Mouse (Mus musculus) limb, embryonic 14.5 days (tissue): ENCODE data around the gene Pigo. TPM values are rescaled to one million over a fixed set of nuclear protein-coding genes. Genes with fewer than 3 reads are reported as not detected.

Experiments used
- ATAC-seq: fragments of 200-750 bp; cut with Nextera tagmentation; 2 replicates; pipeline ENCODE4 v1.8.0; 2017; ENCODE audit warnings: low read depth, moderate number of reproducible peaks, moderate TSS enrichment; ENCODE audit not compliant: low FRiP score
- DNase-seq: peaks from one replicate; pipeline ENCODE4 v3.0.0-alpha.2; 2015; ENCODE audit warnings: low spot score
- H3K27ac ChIP-seq: fragments of 300-500 bp; sonication (generic); replicated peaks from 2 replicates; pipeline ENCODE4 v1.5.1; 2014; ENCODE audit warnings: low read depth, mild to moderate bottlenecking, low read length, moderate library complexity, mixed read lengths
- H3K27me3 ChIP-seq: fragments of 300-500 bp; sonication (generic); 2 replicates; pipeline ENCODE4 v1.6.1; 2014; ENCODE audit warnings: low read length, mixed read lengths; ENCODE audit not compliant: control insufficient read depth, insufficient read depth
- H3K36me3 ChIP-seq: fragments of 300-500 bp; sonication (generic); 2 replicates; pipeline ENCODE4 v1.6.1; 2014; ENCODE audit warnings: mild to moderate bottlenecking, low read length, moderate library complexity, mixed read lengths; ENCODE audit not compliant: control insufficient read depth, insufficient read depth
- H3K4me1 ChIP-seq: fragments of 300-500 bp; sonication (generic); 2 replicates; pipeline ENCODE4 v1.6.1; 2014; ENCODE audit warnings: antibody characterized with exemption, low read length, mixed read lengths; ENCODE audit not compliant: control insufficient read depth, insufficient read depth
- H3K4me2 ChIP-seq: fragments of 300-500 bp; sonication (generic); replicated peaks from 2 replicates; pipeline ENCODE4 v1.6.1; 2014; ENCODE audit warnings: low read depth, mild to moderate bottlenecking, low read length, moderate library complexity; ENCODE audit not compliant: severe bottlenecking
- H3K4me3 ChIP-seq: fragments of 300-500 bp; sonication (generic); replicated peaks from 2 replicates; pipeline ENCODE4 v1.5.1; 2014; ENCODE audit warnings: low read length
- H3K9ac ChIP-seq: fragments of 300-500 bp; sonication (generic); 2 replicates; pipeline ENCODE4 v1.6.1; 2014; ENCODE audit warnings: mild to moderate bottlenecking, low read depth, low read length, moderate library complexity; ENCODE audit not compliant: severe bottlenecking
- H3K9me3 ChIP-seq: fragments of 300-500 bp; sonication (generic); 2 replicates; pipeline ENCODE4 v1.6.1; 2016; ENCODE audit warnings: low read length; ENCODE audit not compliant: control insufficient read depth
- POLR2A ChIP-seq: fragments of 200-500 bp; IDR thresholded peaks from 2 replicates; pipeline ENCODE4 v1.8.0; 2012; ENCODE audit warnings: inconsistent platforms, mild to moderate bottlenecking, moderate library complexity, borderline replicate concordance; ENCODE audit not compliant: insufficient read depth, insufficient read length; ENCODE audit errors: extremely low read depth
- WGBS: fragments of 180-500 bp; shearing (Covaris S2); extraction: QIAGEN DNeasy Blood & Tissue Kit; methylation state at CpG from one replicate; pipeline ENCODE4 v1.1.7; 2014; 5-methylcytosine and 5-hydroxymethylcytosine counted together
- polyA plus RNA-seq, 2 experiments: library from polyadenylated mRNA; depleted of rRNA in 1 of 2; stranded (reverse) in 1 of 2; unstranded in 1 of 2; fragments of >200 nt; fragmentation: Nextera tagmentation in 1 of 2; extraction: Ambion mirVana in 1 of 2; gene quantifications; 2 replicates each; pipeline versions ENCODE4 v1.2.1 to v1.2.3; 2012 to 2014

The Pigo gene
- polyA plus RNA-seq, 2 experiments = 17.6 to 33.4 TPM

GRCm38 (mm10) chr4:43030780-43031230 is 5.2 kb upstream of the Pigo start:
- DNase-seq (no peak), ATAC-seq (peak; percentile 43)
- H3K9me3 ChIP-seq = no peaks in the 10 kb centered on the region
- TF ChIP-seq POLR2A = no peak
- no peaks in the 10 kb centered on the region for H3K27me3 ChIP-seq
- peaks cover 62% of the 10 kb centered on the region for H3K36me3 ChIP-seq
- peak overlapping the region; percentile 79 for H3K4me3 ChIP-seq
- peaks cover 10% of the 10 kb centered on the region; the same call in 1 of the 2 replicates for H3K4me1 ChIP-seq
- peak overlapping the region; percentile 78 for H3K4me2 ChIP-seq
- H3K9ac ChIP-seq = peak overlapping the region; percentile 90
- peak overlapping the region; percentile 85 for H3K27ac ChIP-seq
- 1% methylated on average over 28 of the region's 28 CpGs for WGBS

- peak overlapping the region; percentile 85; the same call in 1 of the 2 replicates for H3K27ac ChIP-seq
- peaks cover 10% of the 10 kb centered on the region; the same call in 1 of the 2 replicates for H3K4me1 ChIP-seq
- 75% methylated on average over 9 of the region's 9 CpGs for WGBS
- H3K27me3 ChIP-seq = no peaks in the 10 kb centered on the region
- TF ChIP-seq POLR2A = no peak
- peak overlapping the region; percentile 78 for H3K4me2 ChIP-seq
- DNase-seq (no peak), ATAC-seq (no peak)
- peaks cover 57% of the 10 kb centered on the region for H3K36me3 ChIP-seq
- H3K4me3 ChIP-seq = peak overlapping the region; percentile 79
- H3K9me3 ChIP-seq = no peaks in the 10 kb centered on the region
- H3K9ac ChIP-seq = peak overlapping the region; percentile 90
Measured at GRCm38 (mm10) chr4:43030352-43030751, 4.7 kb upstream of the Pigo start.

- H3K27ac ChIP-seq = no peak overlapping the region
- H3K36me3 ChIP-seq = peaks cover 55% of the 10 kb centered on the region
- no peak for TF ChIP-seq POLR2A
- no peak for ATAC-seq
- no peaks in the 10 kb centered on the region for H3K9me3 ChIP-seq
- no peaks in the 10 kb centered on the region for H3K27me3 ChIP-seq
- 92% methylated on average over 9 of the region's 9 CpGs for WGBS
- peaks cover 13% of the 10 kb centered on the region for H3K4me1 ChIP-seq
- H3K4me3 ChIP-seq = no peak overlapping the region
- no peak overlapping the region for H3K4me2 ChIP-seq
- DNase-seq = no peak
- H3K9ac ChIP-seq = no peak overlapping the region
Measured at GRCm38 (mm10) chr4:43029749-43030148, 4.1 kb upstream of the Pigo start.

GRCm38 (mm10) chr4:43029121-43029520 is 3.5 kb upstream of the Pigo start:
- WGBS = 97% methylated on average over 7 of the region's 7 CpGs
- H3K36me3 ChIP-seq = peaks cover 50% of the 10 kb centered on the region
- H3K9ac ChIP-seq = no peak overlapping the region
- TF ChIP-seq POLR2A = no peak
- peaks cover 18% of the 10 kb centered on the region for H3K4me1 ChIP-seq
- no peak overlapping the region for H3K4me3 ChIP-seq
- no peak overlapping the region for H3K4me2 ChIP-seq
- DNase-seq (no peak), ATAC-seq (no peak)
- no peaks in the 10 kb centered on the region for H3K9me3 ChIP-seq
- no peaks in the 10 kb centered on the region for H3K27me3 ChIP-seq
- no peak overlapping the region for H3K27ac ChIP-seq

GRCm38 (mm10) chr4:43024673-43025072 is 946 bp downstream of the Pigo start:
- Histone ChIP-seq H3K4me3 (peak overlapping the region; percentile 57), H3K27me3 (no peaks in the 10 kb centered on the region), H3K9ac (peak overlapping the region; percentile 60), H3K4me2 (peak overlapping the region; percentile 79), H3K4me1 (peaks cover 8% of the 10 kb centered on the region; the same call in 1 of the 2 replicates), H3K27ac (peak overlapping the region; percentile 73), H3K36me3 (peaks cover 72% of the 10 kb centered on the region), H3K9me3 (no peaks in the 10 kb centered on the region)
- ATAC-seq (no peak), DNase-seq (no peak)
- no peak for TF ChIP-seq POLR2A
- WGBS = 83% methylated on average over 14 of the region's 14 CpGs
